Mouse (Mus musculus) erythroblast, adult 5-6 weeks (primary cell): ENCODE measurements at regions not wholly inside any gene's neighbourhood (a gene's known extent, or its start where the extent isn't known, plus 50 kb on each side); places are given as distances from the start of the nearest gene placed in this dataset.

Source experiments
- ATAC-seq: replicated peaks from 2 replicates; pipeline ENCODE4 v1.8.0; 2016; ENCODE audit warnings: moderate number of reproducible peaks, mild to moderate bottlenecking, moderate TSS enrichment, inconsistent platforms; ENCODE audit not compliant: poor library complexity, low FRiP score, severe bottlenecking

GRCm38 (mm10) chr2:146792844-146793420, 62.7 kb upstream of the Kiz start:
- no peak for ATAC-seq

- ATAC-seq = no peak
Observed at GRCm38 (mm10) chr2:146802973-146803372, 52.7 kb upstream of the Kiz start.
